Mouse (Mus musculus) adrenal gland (tissue): ENCODE results near the gene Ncf2.

Experiments
- intact Hi-C: fragments of 180-260 bp; cut with DNase I; formaldehyde crosslinking; loops from one replicate; pipeline ENCODE4 v1.15.1; 2025

Ncf2 gene

DNA sequence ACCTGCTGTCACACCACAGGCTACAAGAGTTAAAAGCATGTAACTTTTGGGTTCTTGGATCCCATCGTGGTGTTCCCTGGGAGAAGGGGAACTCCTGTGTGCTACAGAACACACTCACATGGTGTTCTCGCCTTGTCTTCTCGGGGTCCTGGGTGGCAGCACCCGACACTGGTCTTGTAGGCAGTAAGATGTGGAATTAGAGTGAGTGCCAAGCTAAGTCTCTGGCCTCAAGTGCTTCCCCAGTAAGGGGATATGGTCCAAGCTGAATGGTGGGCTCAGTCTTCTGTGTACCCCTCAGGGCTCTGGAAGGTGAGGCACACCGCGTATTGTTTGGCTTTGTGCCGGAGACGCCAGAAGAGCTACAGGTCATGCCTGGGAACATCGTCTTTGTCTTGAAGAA is 30.1 kb downstream of the Ncf2 start:
- intact Hi-C loops, result no loop called here

GRCm38 (mm10) chr1:152831003-152831402 is 31.0 kb downstream of the Ncf2 start:
- intact Hi-C loops, result no loop called here

DNA sequence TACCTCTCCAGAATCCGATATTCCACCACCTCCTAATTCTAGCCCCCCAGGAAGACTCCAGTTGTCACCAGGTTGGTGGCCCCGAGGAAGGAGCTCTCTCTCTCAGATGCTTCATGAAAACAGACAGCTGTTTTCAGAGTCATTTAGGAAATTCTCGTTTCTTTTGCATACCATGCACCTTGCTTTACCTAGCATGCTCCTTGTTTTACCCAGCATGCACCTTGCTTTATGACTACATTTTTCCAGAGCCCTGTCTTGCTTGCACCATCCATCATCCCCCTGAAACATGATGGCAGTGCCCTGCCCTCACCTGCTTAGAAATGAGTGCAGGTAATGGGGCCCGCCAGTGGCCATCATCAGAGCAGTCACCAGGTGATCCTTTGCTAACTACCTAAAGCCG is 31.6 kb downstream of the Ncf2 start:
- intact Hi-C loops, result no loop called here

GRCm38 (mm10) chr1:152832316-152832715 is 32.3 kb downstream of the Ncf2 start:
- intact Hi-C loops, result no loop called here

DNA sequence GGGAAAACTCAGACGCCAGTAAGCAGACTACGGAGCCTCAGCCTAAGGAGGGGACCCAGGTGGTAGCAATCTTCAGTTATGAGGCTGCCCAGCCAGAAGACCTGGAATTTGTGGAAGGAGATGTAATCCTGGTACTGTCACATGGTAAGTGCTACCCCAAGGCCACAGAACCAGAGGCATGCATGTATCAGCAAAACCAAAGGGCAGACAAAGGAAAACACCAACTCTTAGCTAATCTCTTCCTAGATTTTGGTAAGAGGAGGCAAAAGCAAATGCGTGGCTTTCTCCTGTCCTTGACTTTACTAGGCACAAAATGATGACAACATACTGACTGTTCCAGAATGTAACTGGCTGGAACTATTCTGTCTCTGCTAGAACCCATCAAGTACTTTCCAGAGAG is 35.1 kb downstream of the Ncf2 start:
- intact Hi-C loops, result no loop called here

GRCm38 (mm10) chr1:152838026-152838702 is 38.2 kb downstream of the Ncf2 start:
- intact Hi-C loops, result no loop called here

DNA sequence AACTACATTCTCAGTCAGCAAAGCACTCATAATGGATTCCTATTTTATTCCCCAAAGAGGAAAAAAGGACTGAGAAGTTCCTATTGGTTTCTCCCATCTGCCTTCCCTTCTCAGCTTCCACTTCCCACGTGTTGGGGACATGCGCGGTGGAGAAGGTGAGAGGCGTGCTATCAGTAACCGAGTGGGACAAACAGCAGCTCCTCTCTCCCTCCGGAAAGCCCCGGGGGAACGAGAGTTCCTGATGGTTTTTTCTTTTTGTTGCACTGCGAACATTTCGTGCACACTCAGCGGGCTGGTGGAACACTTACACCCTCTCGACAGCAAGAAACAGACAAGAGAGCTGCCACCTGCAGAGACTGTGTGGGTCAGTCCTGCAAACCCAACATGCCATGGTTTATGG is 38.8 kb downstream of the Ncf2 start:
- intact Hi-C loops, result no loop called here

DNA sequence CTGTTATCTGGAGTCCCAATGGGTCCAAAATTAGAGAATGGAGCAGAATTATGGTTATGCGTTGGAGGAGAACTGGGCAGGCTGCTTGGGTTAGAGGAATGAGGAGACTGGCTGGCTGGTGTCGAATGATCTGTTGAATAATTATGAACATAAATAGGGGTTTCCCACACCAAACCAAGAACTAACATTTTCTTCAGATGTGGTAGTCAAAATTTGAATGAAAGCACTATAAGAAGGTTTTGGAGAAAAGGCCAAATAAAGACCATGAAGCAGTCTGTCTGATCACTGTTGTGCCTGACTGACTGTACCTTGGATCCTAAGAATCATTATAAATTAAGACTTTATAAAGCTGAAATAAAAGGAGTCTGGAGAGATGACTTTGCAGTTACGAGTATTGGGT is 40.3 kb downstream of the Ncf2 start:
- intact Hi-C loops, result no loop called here

DNA sequence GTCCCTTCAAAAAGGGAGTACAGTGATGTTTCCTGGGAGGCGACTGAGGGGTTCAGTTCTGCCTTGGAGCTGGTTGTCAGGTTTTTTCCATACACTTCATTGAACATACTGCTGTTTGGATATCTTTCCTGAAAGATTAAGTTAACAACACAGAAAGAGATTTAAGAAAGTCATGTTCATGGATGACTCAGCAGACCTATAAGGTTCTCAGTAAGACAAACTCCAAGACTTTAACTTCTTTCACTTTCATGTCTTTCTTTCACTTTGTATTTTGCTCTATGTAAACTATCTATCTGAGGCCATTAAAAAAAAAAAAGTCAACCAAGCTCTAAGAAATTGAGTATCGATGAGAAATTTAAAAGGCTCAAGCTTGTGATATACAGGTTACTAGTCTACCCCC is 41.1 kb downstream of the Ncf2 start:
- intact Hi-C loops, result no loop called here

DNA sequence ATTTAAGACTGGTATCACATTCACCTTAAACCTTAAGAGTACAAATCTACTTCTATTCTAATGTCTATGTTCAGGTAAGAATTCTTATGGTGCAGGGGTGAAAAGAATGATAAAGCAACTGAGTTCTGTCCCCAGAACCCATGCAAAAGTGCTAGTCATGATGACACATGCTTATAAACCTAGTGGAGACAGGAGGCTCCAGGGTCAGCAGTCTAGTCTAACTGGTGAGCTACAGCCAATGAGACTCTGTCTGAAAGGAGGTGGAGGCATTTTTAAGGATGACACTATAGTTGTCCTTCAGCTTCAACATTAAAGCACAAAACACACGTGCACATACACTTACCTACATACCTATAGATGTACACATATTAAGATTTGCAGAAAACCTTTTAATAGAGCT is 44.6 kb downstream of the Ncf2 start:
- intact Hi-C loops, result no loop called here

DNA sequence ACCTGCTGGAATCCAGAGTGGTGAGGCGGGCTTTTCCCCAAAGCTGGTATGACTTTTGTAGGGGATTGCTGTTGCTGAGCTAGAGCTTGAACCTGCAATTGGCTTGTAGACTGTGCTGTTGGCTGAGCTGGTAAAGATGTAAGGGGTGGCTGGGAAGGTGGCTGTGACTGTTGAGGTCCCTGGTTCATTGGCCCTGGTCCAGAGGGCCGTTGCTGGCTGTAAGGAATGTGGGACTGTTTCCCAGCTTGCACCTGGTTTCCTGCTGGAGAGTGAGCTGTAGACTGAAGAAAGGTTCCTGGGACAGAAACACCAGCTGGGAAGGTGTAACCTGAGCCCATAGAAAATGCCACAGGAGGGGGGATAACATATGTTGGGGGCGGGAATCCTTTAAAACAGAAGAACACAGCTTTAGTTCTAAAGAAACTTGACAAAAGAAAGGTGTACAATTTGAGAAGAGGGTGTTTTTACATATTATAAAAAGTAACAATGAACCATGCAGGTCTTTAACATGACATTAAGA is 45.3 kb downstream of the Ncf2 start:
- intact Hi-C loops, result no loop called here

- intact Hi-C loops, result no loop called here
These were observed 46.9 kb downstream of the Ncf2 start for GRCm38 (mm10) chr1:152846856-152847255.

DNA sequence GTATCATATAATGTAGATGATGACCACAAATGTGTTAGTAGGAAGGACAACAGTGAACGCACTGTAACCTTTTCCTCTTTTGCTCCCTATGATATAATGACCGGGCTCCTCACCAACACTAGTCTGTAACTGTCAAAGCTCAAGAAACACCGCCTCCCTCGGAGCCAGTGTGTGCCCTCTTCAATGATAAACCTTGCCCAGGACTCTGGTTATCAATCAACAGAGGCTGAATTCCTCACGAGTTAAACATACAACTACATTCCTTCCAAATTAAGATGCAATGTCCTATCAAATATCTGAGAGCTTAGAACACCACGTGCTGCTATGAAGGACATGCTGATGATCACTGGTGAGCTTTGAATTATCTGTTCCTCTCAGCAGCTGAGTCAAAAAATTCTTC is 69.9 kb downstream of the Ncf2 start:
- intact Hi-C loops, result loop anchor here (5.0 kb wide), 1 partner anchor 32 kb away; the partner anchor contains the start of gene Smg7

GRCm38 (mm10) chr1:152871031-152871430 is 71.0 kb downstream of the Ncf2 start:
- intact Hi-C loops, result no loop called here
